Mouse (Mus musculus): ENCODE measurements around the gene Optn. TPM values are rescaled to one million over a fixed set of nuclear protein-coding genes. Genes with fewer than 3 reads are reported as not detected.

Gene Optn
- polyA plus RNA-seq, 1 experiment from 2014 or later, result 4.4 TPM

DNA sequence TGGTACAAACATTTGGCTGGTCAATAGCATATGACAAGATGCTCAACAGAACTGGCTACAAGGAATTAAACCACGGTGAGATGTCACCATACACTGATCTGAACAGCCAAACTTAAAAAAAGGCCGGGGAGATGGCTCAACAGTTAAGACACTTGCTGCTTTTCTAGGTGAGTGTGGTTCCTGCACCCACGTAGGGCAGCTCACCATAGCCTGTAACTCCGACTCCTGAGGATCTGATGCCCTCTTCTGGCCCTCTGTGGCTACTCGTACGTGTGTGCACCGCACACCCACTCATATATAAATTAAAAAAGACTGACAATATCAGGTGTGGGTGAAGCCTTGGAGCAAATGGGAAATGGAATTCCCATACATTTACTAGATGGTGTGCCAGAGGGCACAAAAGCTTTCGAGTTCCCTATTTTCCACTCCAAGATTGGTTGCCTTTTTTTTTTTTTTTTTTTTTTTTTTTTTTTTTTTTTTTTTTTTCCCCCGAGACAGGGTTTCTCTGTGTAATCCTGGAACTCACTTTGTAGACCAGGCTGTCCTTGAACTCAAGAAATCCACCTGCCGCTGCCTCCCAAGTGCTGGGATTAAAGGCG, 74.9 kb downstream of the Optn start:
- peaks cover 47% of the 10 kb centered on the region for H3K36me3 ChIP-seq (replicated peaks)
- 75% methylated on average over 11 of the region's 11 CpGs for WGBS
- no peaks in the 10 kb centered on the region for H3K9me3 ChIP-seq
- DNase-seq (ENCODE audit: low spot score), result no peak
- H3K4me1 ChIP-seq, result peaks cover 4% of the 10 kb centered on the region
- H3K27me3 ChIP-seq (replicated peaks; ENCODE audit: low read depth, poor library complexity, severe bottlenecking), result no peaks in the 10 kb centered on the region
- no peak overlapping the region for H3K4me3 ChIP-seq
- H3K27ac ChIP-seq (replicated peaks), result no peak overlapping the region

DNA sequence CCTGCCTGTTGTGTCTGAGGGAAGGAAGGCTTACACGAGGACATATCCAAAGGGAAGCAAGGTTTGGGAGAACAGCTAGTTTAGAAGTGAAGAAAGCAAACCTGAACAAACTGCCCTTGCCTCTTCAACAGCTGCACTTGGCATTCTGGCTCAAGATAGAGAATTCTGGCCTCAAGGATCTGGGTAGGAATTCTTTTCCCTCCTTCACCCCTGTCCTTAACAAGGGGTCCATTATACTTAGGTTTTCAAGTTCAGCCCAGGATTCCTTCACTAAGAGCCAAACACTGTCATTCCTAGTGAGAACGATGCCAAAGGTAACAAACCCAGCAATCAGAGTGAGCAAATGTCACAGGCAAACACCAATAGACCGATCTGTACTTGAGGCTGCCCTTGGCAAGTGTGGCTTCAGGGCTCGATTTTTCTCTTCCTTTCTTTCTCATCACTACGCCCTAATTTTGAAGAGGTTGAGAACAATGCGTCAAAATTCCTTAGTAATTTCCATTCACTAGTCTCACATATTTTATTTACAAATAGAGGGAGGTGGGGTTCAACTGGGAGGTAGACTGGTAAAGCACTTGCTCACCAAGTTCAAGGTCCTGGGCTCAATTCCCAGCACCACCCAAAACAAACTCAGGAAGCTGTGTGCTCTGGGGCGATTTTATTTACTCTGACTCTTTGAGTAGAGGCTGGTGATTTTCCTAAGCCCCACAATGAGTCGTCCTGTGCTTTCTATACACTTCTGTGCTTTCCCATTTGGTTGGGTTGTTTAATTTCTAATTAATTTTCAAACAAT, 76.3 kb downstream of the Optn start:
- Histone ChIP-seq H3K36me3 (replicated peaks) (peaks cover 34% of the 10 kb centered on the region), H3K27ac (replicated peaks) (no peak overlapping the region), H3K4me1 (peaks cover 6% of the 10 kb centered on the region), H3K27me3 (replicated peaks; ENCODE audit: low read depth, poor library complexity, severe bottlenecking) (no peaks in the 10 kb centered on the region), H3K9me3 (no peaks in the 10 kb centered on the region), H3K4me3 (no peak overlapping the region)
- no peak for DNase-seq (ENCODE audit: low spot score)
- 80% methylated on average over 8 of the region's 8 CpGs for WGBS

DNA sequence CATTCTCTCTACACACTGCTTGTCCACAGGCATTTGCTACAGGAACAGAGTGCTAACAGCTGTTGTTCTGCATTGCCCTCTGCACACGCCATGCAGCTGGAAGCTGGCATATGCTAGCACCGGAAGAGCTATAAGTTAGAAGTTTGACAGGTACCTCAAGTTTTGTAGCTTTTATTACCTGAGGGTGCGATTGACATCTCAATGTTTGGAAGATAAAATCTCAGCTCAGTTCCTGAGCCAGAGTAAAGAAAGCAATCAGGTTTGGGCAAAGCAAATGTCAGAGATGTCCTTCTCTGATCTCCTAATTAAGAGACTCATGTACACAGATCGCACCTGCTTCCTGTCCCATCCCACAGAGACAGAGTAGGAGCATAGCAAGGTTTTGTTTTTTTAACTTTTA, 77.1 kb downstream of the Optn start:
- Histone ChIP-seq H3K36me3 (replicated peaks) (peaks cover 26% of the 10 kb centered on the region), H3K4me3 (no peak overlapping the region), H3K9me3 (no peaks in the 10 kb centered on the region), H3K27ac (replicated peaks) (no peak overlapping the region), H3K27me3 (replicated peaks; ENCODE audit: low read depth, poor library complexity, severe bottlenecking) (no peaks in the 10 kb centered on the region), H3K4me1 (peaks cover 6% of the 10 kb centered on the region)
- no peak for DNase-seq (ENCODE audit: low spot score)
- 89% methylated on average over 4 of the region's 4 CpGs for WGBS

DNA sequence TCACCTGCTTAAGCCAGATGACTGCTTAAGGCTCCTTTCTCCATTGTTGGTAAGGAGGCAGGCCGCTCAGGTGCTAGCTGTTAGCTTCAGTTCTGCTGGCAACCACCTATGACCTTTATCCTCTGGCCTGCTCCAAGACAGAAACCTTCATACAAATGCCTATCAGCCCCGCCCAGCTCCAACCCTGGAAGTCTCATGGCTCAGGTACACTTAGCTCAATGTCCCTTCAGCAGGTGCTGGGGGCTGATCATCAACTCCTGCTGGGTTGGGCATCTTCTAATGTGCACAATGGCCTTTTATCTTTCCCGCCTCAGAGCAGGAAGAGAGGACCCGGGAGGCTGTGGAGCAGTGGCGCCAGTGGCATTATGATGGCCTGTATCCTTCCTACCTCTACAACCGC, 78.9 kb downstream of the Optn start:
- H3K27ac ChIP-seq (replicated peaks), result no peak overlapping the region
- peaks cover 9% of the 10 kb centered on the region for H3K36me3 ChIP-seq (replicated peaks)
- no peak for DNase-seq (ENCODE audit: low spot score)
- H3K9me3 ChIP-seq, result no peaks in the 10 kb centered on the region
- H3K27me3 ChIP-seq (replicated peaks; ENCODE audit: low read depth, poor library complexity, severe bottlenecking), result no peaks in the 10 kb centered on the region
- H3K4me3 ChIP-seq, result no peak overlapping the region
- 77% methylated on average over 6 of the region's 6 CpGs for WGBS
- peaks cover 6% of the 10 kb centered on the region for H3K4me1 ChIP-seq

DNA sequence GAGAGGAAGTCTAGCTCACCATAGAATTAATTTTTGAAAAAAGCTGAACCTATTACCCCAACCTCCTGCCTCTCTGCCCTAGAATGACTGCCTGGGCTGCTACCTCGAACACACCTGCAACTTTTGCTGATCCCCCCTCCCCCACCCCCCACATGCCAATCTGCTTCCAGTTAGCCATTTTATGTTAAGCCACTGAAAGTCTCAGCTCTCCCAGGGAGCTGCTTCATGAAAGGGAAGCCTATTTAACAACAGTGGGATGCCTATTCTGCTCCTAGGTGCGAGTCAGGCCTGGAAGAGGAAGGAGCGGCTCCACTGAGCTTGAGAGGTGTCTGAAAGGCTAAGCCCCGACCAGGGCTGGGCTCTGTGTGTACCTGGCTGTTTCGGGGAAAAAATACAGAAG, 79.9 kb downstream of the Optn start:
- Histone ChIP-seq H3K4me1 (peaks cover 6% of the 10 kb centered on the region), H3K9me3 (no peaks in the 10 kb centered on the region), H3K27me3 (replicated peaks; ENCODE audit: low read depth, poor library complexity, severe bottlenecking) (no peaks in the 10 kb centered on the region), H3K27ac (replicated peaks) (peak overlapping the region; percentile 37), H3K36me3 (replicated peaks) (0 out of 2 replicates have a peak, but pooled peaks cover 4% of the 10 kb centered on the region), H3K4me3 (no peak overlapping the region)
- 29% methylated on average over 5 of the region's 5 CpGs for WGBS
- DNase-seq (ENCODE audit: low spot score), result peak; percentile 16

DNA sequence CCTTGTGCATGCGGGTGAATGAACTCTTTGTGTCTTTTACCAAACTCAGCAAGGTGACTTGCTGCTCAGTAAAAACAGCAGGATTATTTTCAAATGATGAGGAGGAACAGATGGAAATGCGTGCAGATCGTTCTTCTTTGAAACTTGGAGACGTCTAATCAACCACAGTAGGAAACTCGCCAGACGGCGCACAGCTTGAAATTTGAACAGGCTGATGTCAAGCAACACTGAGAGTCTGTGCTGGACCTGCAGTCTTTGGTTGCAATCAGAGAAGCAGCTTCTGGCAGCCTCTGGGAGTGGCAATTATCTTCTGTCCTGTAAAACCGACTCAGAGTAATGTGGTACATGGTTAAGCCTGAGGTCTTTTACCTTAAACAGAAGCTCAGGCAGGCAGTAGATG, 85.8 kb downstream of the Optn start:
- no peaks in the 10 kb centered on the region for H3K27me3 ChIP-seq (replicated peaks; ENCODE audit: low read depth, poor library complexity, severe bottlenecking)
- H3K4me3 ChIP-seq, result no peak overlapping the region
- H3K4me1 ChIP-seq, result peaks cover 22% of the 10 kb centered on the region
- H3K27ac ChIP-seq (replicated peaks), result peak overlapping the region; percentile 83
- WGBS, result 14% methylated on average over 8 of the region's 8 CpGs
- H3K9me3 ChIP-seq, result no peaks in the 10 kb centered on the region
- no peaks in the 10 kb centered on the region for H3K36me3 ChIP-seq (replicated peaks)
- peak; percentile 66 for DNase-seq (ENCODE audit: low spot score)

DNA sequence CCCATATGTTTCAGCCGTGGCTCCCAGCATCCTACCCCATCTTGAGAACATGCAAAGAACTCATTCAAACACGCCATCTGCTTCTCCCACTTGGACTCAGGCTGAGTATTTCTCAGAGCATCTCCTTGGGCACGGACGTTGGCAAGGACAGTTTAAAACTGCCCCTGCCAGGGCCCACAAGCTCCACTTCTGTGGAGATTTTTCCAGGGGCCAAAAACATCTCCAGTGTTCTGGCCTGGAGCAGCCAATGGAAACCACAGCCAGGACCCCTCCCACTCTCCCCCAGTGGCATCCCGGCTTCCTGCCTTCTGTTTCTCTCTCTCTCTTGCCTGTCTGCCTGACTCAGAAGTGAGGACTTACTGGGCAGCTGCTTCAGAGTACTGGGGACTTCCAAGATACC, 88.0 kb downstream of the Optn start, which contains the start of gene Ucma:
Gene Ucma, plus strand, starts transcription at position 316 of the 400 bp plus-strand sequence.
- Histone ChIP-seq H3K4me3 (no peak within 1 kb of the TSS), H3K27ac (replicated peaks) (peak within 1 kb of the TSS; percentile 41; the same call in 1 of the 2 replicates), H3K4me1 (peaks cover 22% of the 10 kb centered on the region), H3K36me3 (replicated peaks) (no peaks in the 10 kb centered on the region), H3K27me3 (replicated peaks; ENCODE audit: low read depth, poor library complexity, severe bottlenecking) (no peaks in the 10 kb centered on the region), H3K9me3 (no peaks in the 10 kb centered on the region)
- no peak for DNase-seq (ENCODE audit: low spot score)
- 68% methylated on average over 5 of the region's 5 CpGs for WGBS

Other genes starting within 250 kb of the Optn start
- 124 and 130 TPM in 2 replicates for gene Sephs1, start 182.5 kb downstream of the Optn start, polyA plus RNA-seq (2016; fragmentation: Nextera tagmentation; extraction: Ambion mirVana)
- gene Phyh, start 145.0 kb downstream of the Optn start, polyA plus RNA-seq (2016; fragmentation: Nextera tagmentation; extraction: Ambion mirVana), result 34.2 and 38.1 TPM in 2 replicates
- gene Ucma, start 87.9 kb downstream of the Optn start, polyA plus RNA-seq (2016; fragmentation: Nextera tagmentation; extraction: Ambion mirVana), result 0.39 and 0.48 TPM in 2 replicates
- 76.4 and 80.4 TPM in 2 replicates for gene Mcm10, start 51.3 kb downstream of the Optn start, polyA plus RNA-seq (2016; fragmentation: Nextera tagmentation; extraction: Ambion mirVana)
- gene Ccdc3, start 73.7 kb upstream of the Optn start, polyA plus RNA-seq (2016; fragmentation: Nextera tagmentation; extraction: Ambion mirVana), result 0.99 and 1.8 TPM in 2 replicates

Data from embryonic facial prominence, embryonic 10.5 days (tissue).